Mouse (Mus musculus) thymus, postnatal 4 days (tissue): ENCODE measurements around the gene Rab44.

ENCODE experiments used
- DNase-seq: peaks from one replicate; pipeline ENCODE4 v3.0.0; 2021

The Rab44 gene

GRCm38 (mm10) chr17:29091348-29091944, 22.5 kb upstream of the Rab44 start:
- DNase-seq: peak; percentile 4

GRCm38 (mm10) chr17:29092497-29092896, 21.4 kb upstream of the Rab44 start:
- no peak for DNase-seq

GRCm38 (mm10) chr17:29093110-29093952, 20.6 kb upstream of the Rab44 start:
- peak; percentile 77 for DNase-seq

GRCm38 (mm10) chr17:29093961-29094309, 20.0 kb upstream of the Rab44 start:
- no peak for DNase-seq

GRCm38 (mm10) chr17:29094310-29095181, 19.4 kb upstream of the Rab44 start:
- peak; percentile 56 for DNase-seq

GRCm38 (mm10) chr17:29095201-29095733, 18.7 kb upstream of the Rab44 start:
- peak; percentile 97 for DNase-seq

- DNase-seq: peak; percentile 5
These were observed 17.7 kb upstream of the Rab44 start for GRCm38 (mm10) chr17:29096245-29096644.

- no peak for DNase-seq
These were observed 16.9 kb upstream of the Rab44 start for GRCm38 (mm10) chr17:29096851-29097561.

GRCm38 (mm10) chr17:29098291-29098690, 15.7 kb upstream of the Rab44 start:
- DNase-seq: peak; percentile 19

GRCm38 (mm10) chr17:29099076-29099475, 14.9 kb upstream of the Rab44 start:
- peak; percentile 7 for DNase-seq

GRCm38 (mm10) chr17:29100627-29101026, 13.3 kb upstream of the Rab44 start:
- DNase-seq: peak; percentile 2

- DNase-seq: peak; percentile 2
These were observed 3.6 kb upstream of the Rab44 start for GRCm38 (mm10) chr17:29110356-29110755.

GRCm38 (mm10) chr17:29111332-29111731, 2.6 kb upstream of the Rab44 start:
- peak; percentile 6 for DNase-seq

GRCm38 (mm10) chr17:29116023-29116422, 2.1 kb downstream of the Rab44 start:
- peak; percentile 3 for DNase-seq

- DNase-seq: peak; percentile 5
These were observed 3.2 kb downstream of the Rab44 start for GRCm38 (mm10) chr17:29117006-29117648.

- DNase-seq: peak; percentile 27
These were observed 4.1 kb downstream of the Rab44 start for GRCm38 (mm10) chr17:29118057-29118456.

GRCm38 (mm10) chr17:29120666-29121065, 6.7 kb downstream of the Rab44 start:
- DNase-seq: peak; percentile 3

GRCm38 (mm10) chr17:29122817-29123216, 8.9 kb downstream of the Rab44 start:
- DNase-seq: peak; percentile 2

- DNase-seq: peak; percentile 2
These were observed 9.7 kb downstream of the Rab44 start for GRCm38 (mm10) chr17:29123578-29124174.

- DNase-seq: peak; percentile 0
These were observed 12.6 kb downstream of the Rab44 start for GRCm38 (mm10) chr17:29126561-29126960.

- no peak for DNase-seq
These were observed 15.4 kb downstream of the Rab44 start for GRCm38 (mm10) chr17:29129341-29129740.
